Mouse (Mus musculus) intestine, postnatal 0 days (tissue): ENCODE measurements around the gene Adam22. TPM values are rescaled to one million over a fixed set of nuclear protein-coding genes. Genes with fewer than 3 reads are reported as not detected.

ENCODE experiments used
- ATAC-seq: fragments of 200-750 bp; cut with Nextera tagmentation; 2 replicates; pipeline ENCODE4 v1.8.0; 2017; ENCODE audit warnings: mild to moderate bottlenecking, moderate TSS enrichment, moderate library complexity
- H3K27ac ChIP-seq: fragments of 300-500 bp; sonication (generic); 2 replicates; pipeline ENCODE4 v1.5.1; 2014; ENCODE audit warnings: mild to moderate bottlenecking, low read depth, low read length, moderate library complexity
- H3K27me3 ChIP-seq: fragments of 300-500 bp; sonication (generic); replicated peaks from 2 replicates; pipeline ENCODE4 v1.6.1; 2014; ENCODE audit warnings: low read length, mixed read lengths; ENCODE audit not compliant: control insufficient read depth, insufficient read depth
- H3K36me3 ChIP-seq: fragments of 300-500 bp; sonication (generic); 2 replicates; pipeline ENCODE4 v1.6.1; 2014; ENCODE audit warnings: mild to moderate bottlenecking, moderate library complexity; ENCODE audit not compliant: control insufficient read depth, insufficient read depth
- H3K4me1 ChIP-seq: fragments of 300-500 bp; sonication (generic); replicated peaks from 2 replicates; pipeline ENCODE4 v1.6.1; 2014; ENCODE audit warnings: antibody characterized with exemption, low read length, mixed read lengths; ENCODE audit not compliant: control insufficient read depth, insufficient read depth
- H3K4me2 ChIP-seq: fragments of 300-500 bp; sonication (generic); replicated peaks from 2 replicates; pipeline ENCODE4 v1.6.1; 2014; ENCODE audit warnings: low read depth, mild to moderate bottlenecking, moderate library complexity
- H3K4me3 ChIP-seq: fragments of 300-500 bp; sonication (generic); 2 replicates; pipeline ENCODE4 v1.5.1; 2014; ENCODE audit warnings: low read depth, low read length
- H3K9ac ChIP-seq: fragments of 300-500 bp; sonication (generic); 2 replicates; pipeline ENCODE4 v1.6.1; 2014; ENCODE audit warnings: mild to moderate bottlenecking, low read depth, low read length
- H3K9me3 ChIP-seq: fragments of 300-500 bp; sonication (generic); 2 replicates; pipeline ENCODE4 v1.6.1; 2016; ENCODE audit warnings: mixed run types; ENCODE audit not compliant: control insufficient read depth
- CTCF ChIP-seq: sonication (generic); IDR thresholded peaks from 2 replicates; pipeline ENCODE4 v1.5.1; 2016; ENCODE audit warnings: low read depth, mild to moderate bottlenecking, control low read depth, antibody characterized with exemption, moderate library complexity
- WGBS: fragments of 180-500 bp; shearing (Covaris S2); extraction: QIAGEN DNeasy Blood & Tissue Kit; methylation state at CpG from one replicate; pipeline ENCODE4 v1.1.7; 2014; 5-methylcytosine and 5-hydroxymethylcytosine counted together
- polyA plus RNA-seq: library from polyadenylated mRNA; unstranded; fragments of >200 nt; fragmentation: Nextera tagmentation; extraction: Ambion mirVana; gene quantifications from 2 replicates; pipeline ENCODE4 v1.2.1, GENCODE M21; 2015

The Adam22 gene
- polyA plus RNA-seq, 1 experiment from 2014 or later, result 1.4 TPM

GRCm38 (mm10) chr5:8257366-8257765 lies 110.6 kb downstream of the Adam22 start:
- 90% methylated on average over 1 of the region's 1 CpGs for WGBS
- Histone ChIP-seq H3K4me1 (no peaks in the 10 kb centered on the region), H3K4me3 (no peak overlapping the region), H3K9ac (no peak overlapping the region), H3K27ac (no peak overlapping the region), H3K4me2 (no peak overlapping the region), H3K27me3 (no peaks in the 10 kb centered on the region), H3K36me3 (no peaks in the 10 kb centered on the region), H3K9me3 (no peaks in the 10 kb centered on the region)
- TF ChIP-seq CTCF, result no peak
- no peak for ATAC-seq

- Histone ChIP-seq H3K36me3 (no peaks in the 10 kb centered on the region), H3K27ac (no peak overlapping the region), H3K4me2 (no peak overlapping the region), H3K4me1 (no peaks in the 10 kb centered on the region), H3K4me3 (no peak overlapping the region), H3K9ac (no peak overlapping the region), H3K9me3 (no peaks in the 10 kb centered on the region), H3K27me3 (no peaks in the 10 kb centered on the region)
- no peak for TF ChIP-seq CTCF
- no peak for ATAC-seq
- WGBS, result 89% methylated on average over 4 of the region's 4 CpGs
Measured at GRCm38 (mm10) chr5:8256487-8256886, 111.5 kb downstream of the Adam22 start.

GRCm38 (mm10) chr5:8244696-8245095 lies 123.3 kb downstream of the Adam22 start:
- Histone ChIP-seq H3K9ac (no peak overlapping the region), H3K36me3 (no peaks in the 10 kb centered on the region), H3K4me2 (no peak overlapping the region), H3K9me3 (no peaks in the 10 kb centered on the region), H3K27ac (no peak overlapping the region), H3K27me3 (no peaks in the 10 kb centered on the region), H3K4me3 (no peak overlapping the region), H3K4me1 (no peaks in the 10 kb centered on the region)
- no peak for TF ChIP-seq CTCF
- no peak for ATAC-seq
- 90% methylated on average over 7 of the region's 7 CpGs for WGBS

GRCm38 (mm10) chr5:8243064-8243615 lies 124.8 kb downstream of the Adam22 start:
- no peak for ATAC-seq
- TF ChIP-seq CTCF, result no peak

GRCm38 (mm10) chr5:8242660-8243059 lies 125.3 kb downstream of the Adam22 start:
- H3K36me3 ChIP-seq, result no peaks in the 10 kb centered on the region
- H3K27me3 ChIP-seq, result no peaks in the 10 kb centered on the region
- H3K4me3 ChIP-seq, result no peak overlapping the region
- H3K9me3 ChIP-seq, result no peaks in the 10 kb centered on the region
- no peaks in the 10 kb centered on the region for H3K4me1 ChIP-seq
- 94% methylated on average over 1 of the region's 1 CpGs for WGBS
- no peak overlapping the region for H3K9ac ChIP-seq
- no peak for TF ChIP-seq CTCF
- no peak for ATAC-seq
- H3K27ac ChIP-seq, result no peak overlapping the region
- no peak overlapping the region for H3K4me2 ChIP-seq

More at GRCm38 (mm10) chr5:8243064-8243615, 124.8 kb downstream of the Adam22 start:
- Histone ChIP-seq H3K4me3 (no peak overlapping the region), H3K36me3 (no peaks in the 10 kb centered on the region), H3K4me1 (no peaks in the 10 kb centered on the region), H3K9me3 (no peaks in the 10 kb centered on the region), H3K27ac (no peak overlapping the region), H3K9ac (no peak overlapping the region), H3K27me3 (no peaks in the 10 kb centered on the region), H3K4me2 (no peak overlapping the region)
- 61% methylated on average over 4 of the region's 4 CpGs for WGBS

- Histone ChIP-seq H3K36me3 (no peaks in the 10 kb centered on the region), H3K27ac (no peak overlapping the region), H3K4me2 (no peak overlapping the region), H3K9ac (no peak overlapping the region), H3K9me3 (no peaks in the 10 kb centered on the region), H3K27me3 (no peaks in the 10 kb centered on the region), H3K4me3 (no peak overlapping the region), H3K4me1 (no peaks in the 10 kb centered on the region)
- TF ChIP-seq CTCF, result no peak
- no peak for ATAC-seq
- WGBS, result 83% methylated on average over 1 of the region's 1 CpGs
Measured at GRCm38 (mm10) chr5:8227073-8227472, 140.9 kb downstream of the Adam22 start.

GRCm38 (mm10) chr5:8224321-8224705 lies 143.6 kb downstream of the Adam22 start:
- no peaks in the 10 kb centered on the region for H3K27me3 ChIP-seq
- H3K27ac ChIP-seq, result no peak overlapping the region
- no peak overlapping the region for H3K4me2 ChIP-seq
- no peak overlapping the region for H3K9ac ChIP-seq
- H3K36me3 ChIP-seq, result no peaks in the 10 kb centered on the region
- ATAC-seq, result no peak
- no peaks in the 10 kb centered on the region for H3K4me1 ChIP-seq
- H3K9me3 ChIP-seq, result no peaks in the 10 kb centered on the region
- TF ChIP-seq CTCF, result no peak
- no peak overlapping the region for H3K4me3 ChIP-seq
- WGBS, result 87% methylated on average over 4 of the region's 4 CpGs
